Mouse (Mus musculus): Measurements from ENCODE around the gene Dnajc8. TPM values are rescaled to one million over a fixed set of nuclear protein-coding genes. Genes with fewer than 3 reads are reported as not detected.

Gene Dnajc8
- 213 and 229 TPM in 2 replicates for polyA plus RNA-seq (2016; fragmentation: Nextera tagmentation; extraction: Ambion mirVana)

DNA sequence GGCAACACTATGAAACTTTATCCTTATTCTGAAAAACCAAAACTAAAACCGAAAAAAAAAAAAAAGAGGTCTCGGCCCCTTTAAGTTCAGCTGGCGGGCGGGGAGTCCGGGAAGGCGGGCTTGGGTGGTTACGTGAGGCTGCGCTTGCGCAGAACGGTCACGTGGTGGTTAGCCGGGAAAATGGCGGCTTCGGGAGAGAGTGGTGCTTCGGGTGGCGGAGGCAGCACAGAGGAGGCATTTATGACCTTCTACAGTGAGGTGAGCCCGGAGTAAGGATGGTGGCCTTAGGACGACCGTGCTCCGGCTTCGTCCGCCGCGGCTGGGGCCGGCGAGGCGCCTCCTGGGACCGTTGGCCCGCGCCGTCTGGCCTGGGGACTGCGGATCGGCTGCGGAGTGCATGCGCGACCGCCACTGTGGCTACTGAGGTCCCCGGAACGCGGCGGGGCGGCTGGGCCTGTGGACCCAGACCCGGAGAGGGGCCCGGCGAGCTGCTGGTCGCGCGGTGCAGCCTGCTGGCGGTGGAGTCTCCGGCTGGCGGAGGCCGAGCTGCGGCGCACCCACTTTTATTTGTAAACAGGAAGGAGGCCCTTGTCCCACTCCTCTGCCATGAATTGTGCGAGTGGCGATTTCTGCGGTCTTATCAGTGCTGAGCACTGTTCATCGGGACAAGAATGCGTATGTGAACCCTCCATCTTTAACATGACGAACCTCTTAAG, at the start of gene Dnajc8:
TSS of gene Dnajc8 (plus strand) at position 145 of the 716 bp plus-strand sequence.
- H3K27me3 ChIP-seq (ENCODE audit: low read depth, poor library complexity, severe bottlenecking): no peaks in the 10 kb centered on the region
- WGBS: under 1% methylated on average over 60 of the region's 60 CpGs

DNA sequence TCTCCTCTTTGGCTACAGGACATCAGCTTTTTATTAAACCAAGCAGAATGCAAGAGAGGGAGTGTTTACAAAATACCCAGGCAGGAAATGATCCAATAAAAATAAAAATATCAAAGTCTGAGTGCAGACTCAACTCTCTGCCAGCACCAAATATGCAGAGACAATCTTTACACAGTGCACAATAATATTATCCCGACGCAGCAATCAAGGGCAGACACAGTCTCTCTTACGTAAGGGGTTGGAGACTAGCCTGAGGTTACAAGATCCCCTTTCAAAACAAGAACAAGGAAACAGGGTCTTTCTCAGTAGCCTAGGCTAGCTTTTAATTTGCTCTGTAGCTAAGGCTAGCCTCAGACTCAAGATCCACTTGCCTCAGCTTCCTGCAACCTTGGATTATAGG, 46.8 kb upstream of the Dnajc8 start:
- Histone ChIP-seq H3K27ac (no peak overlapping the region), H3K9me3 (replicated peaks) (no peaks in the 10 kb centered on the region), H3K4me3 (no peak overlapping the region), H3K27me3 (ENCODE audit: low read depth, poor library complexity, severe bottlenecking) (no peaks in the 10 kb centered on the region), H3K4me1 (peaks cover 5% of the 10 kb centered on the region; the same call in 1 of the 2 replicates), H3K36me3 (peaks cover 20% of the 10 kb centered on the region)
- no peak for DNase-seq (ENCODE audit: low spot score)
- WGBS: 91% methylated on average over 3 of the region's 3 CpGs

More for the DNA sequence above, at the start of gene Dnajc8:
- Histone ChIP-seq H3K9me3 (replicated peaks) (no peaks in the 10 kb centered on the region), H3K4me3 (peak within 1 kb of the TSS; percentile 99), H3K27ac (peak within 1 kb of the TSS; percentile 94), H3K36me3 (peaks cover 49% of the 10 kb centered on the region), H3K4me1 (peaks cover 33% of the 10 kb centered on the region)
- peak; percentile 97 for DNase-seq (ENCODE audit: low spot score)

DNA sequence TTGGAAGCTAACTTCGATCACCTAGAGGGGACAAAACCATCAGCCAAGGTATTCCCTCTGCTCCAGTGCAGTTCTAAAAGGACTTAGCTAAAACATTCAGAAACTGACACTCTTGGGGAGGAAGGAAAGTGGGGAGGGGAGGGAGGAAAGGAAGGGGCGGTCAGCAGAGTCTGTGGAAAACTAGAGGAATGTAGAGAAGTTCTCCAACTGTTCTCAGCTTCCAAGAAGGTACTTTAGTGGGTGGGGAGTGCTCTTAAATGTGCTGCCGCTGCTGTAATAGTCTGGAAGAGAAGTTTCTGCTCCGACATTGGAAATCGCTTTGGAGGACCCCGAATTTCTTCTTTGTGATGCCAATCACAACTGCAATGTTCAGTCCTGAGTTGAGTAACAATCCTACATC, 46.4 kb upstream of the Dnajc8 start:
- WGBS: 71% methylated on average over 6 of the region's 6 CpGs

DNA sequence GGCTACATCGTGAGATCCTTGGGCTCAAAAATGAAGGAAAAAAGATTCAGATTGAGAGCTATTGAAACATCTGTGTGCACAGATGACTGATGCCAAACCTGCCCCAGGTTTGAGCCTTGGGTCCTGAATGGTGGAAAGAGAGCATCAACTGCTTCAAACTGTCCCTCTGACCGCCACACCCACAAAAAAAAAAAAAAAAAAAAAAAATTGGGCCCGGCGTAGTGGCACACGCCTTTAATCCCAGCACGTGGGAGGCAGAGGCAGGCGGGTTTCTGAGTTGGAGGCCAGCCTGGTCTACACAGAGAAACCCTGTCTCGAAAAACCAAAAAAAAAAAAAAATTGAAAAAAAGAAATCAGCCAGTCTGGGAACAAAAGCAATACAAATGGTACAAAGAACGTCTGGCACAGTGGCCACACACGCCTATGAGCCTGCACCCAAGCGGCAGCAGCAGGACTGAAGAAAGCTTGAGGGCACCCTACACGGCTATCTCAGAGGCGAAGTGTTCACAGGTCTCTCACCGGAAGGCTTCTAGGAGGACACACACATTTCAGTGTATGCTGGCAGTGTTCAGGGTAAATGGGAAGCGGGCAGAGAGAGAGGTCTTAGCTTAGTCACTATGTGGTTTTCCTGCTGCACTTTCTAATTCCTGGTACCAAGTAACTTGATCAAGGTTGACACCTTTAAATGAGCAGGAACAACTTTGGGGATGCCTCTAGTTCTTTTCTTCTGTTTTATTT, 44.9 kb upstream of the Dnajc8 start:
- WGBS: 90% methylated on average over 15 of the region's 15 CpGs
- no peak for DNase-seq (ENCODE audit: low spot score)

More for the DNA sequence above, 46.4 kb upstream of the Dnajc8 start:
- Histone ChIP-seq H3K4me1 (0 out of 2 replicates have a peak, but pooled peaks cover 5% of the 10 kb centered on the region), H3K27me3 (ENCODE audit: low read depth, poor library complexity, severe bottlenecking) (no peaks in the 10 kb centered on the region), H3K27ac (no peak overlapping the region), H3K4me3 (no peak overlapping the region), H3K36me3 (peaks cover 24% of the 10 kb centered on the region), H3K9me3 (replicated peaks) (no peaks in the 10 kb centered on the region)
- DNase-seq (ENCODE audit: low spot score): no peak

DNA sequence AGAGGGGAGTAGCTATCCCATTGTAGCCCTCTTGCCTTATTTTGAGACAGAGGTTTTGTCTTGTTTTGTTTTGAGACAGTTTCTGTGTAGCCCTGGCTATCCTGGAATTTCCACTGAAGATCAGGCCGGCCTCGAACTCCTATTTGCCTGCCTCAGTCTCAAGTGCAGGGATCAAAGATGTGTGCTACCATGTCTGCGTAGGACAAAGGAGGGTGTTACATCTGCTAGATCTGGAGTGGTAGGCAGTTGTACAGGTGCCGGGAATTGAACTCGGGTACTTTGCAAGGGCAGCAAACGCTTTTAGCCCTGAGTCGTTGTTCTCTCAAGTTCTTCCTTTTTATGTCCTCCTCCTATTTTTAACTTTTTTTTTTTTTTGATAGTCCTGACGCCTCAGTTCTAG, 44.3 kb upstream of the Dnajc8 start:
- no peak overlapping the region for H3K27ac ChIP-seq
- no peaks in the 10 kb centered on the region for H3K27me3 ChIP-seq (ENCODE audit: low read depth, poor library complexity, severe bottlenecking)
- H3K4me3 ChIP-seq: no peak overlapping the region
- DNase-seq (ENCODE audit: low spot score): no peak
- peaks cover 5% of the 10 kb centered on the region; the same call in 1 of the 2 replicates for H3K4me1 ChIP-seq
- 91% methylated on average over 8 of the region's 8 CpGs for WGBS
- H3K9me3 ChIP-seq (replicated peaks): no peaks in the 10 kb centered on the region
- H3K36me3 ChIP-seq: peaks cover 28% of the 10 kb centered on the region

More for the DNA sequence above, 44.9 kb upstream of the Dnajc8 start:
- Histone ChIP-seq H3K27me3 (ENCODE audit: low read depth, poor library complexity, severe bottlenecking) (no peaks in the 10 kb centered on the region), H3K36me3 (peaks cover 25% of the 10 kb centered on the region), H3K4me1 (peaks cover 5% of the 10 kb centered on the region; the same call in 1 of the 2 replicates), H3K4me3 (no peak overlapping the region), H3K27ac (no peak overlapping the region), H3K9me3 (replicated peaks) (no peaks in the 10 kb centered on the region)

DNA sequence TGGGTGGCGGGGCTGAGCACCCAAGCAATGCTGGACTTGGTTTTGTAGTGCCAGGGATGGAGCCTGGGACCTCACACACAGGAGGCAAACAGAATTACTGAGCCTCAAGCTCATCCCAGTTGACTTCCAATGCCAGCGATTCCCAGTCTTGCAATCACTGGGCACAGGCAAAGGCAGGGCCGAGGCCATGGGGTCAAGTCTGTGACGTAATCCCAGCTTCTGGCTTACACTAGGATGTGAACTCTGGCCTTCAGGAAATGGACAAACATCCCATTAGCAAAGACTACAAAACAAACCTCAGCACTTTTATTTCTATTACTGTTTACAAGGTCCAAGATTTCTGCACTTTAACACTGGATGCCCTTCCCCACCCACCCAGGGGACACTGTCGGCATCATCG, 43.6 kb upstream of the Dnajc8 start:
- Histone ChIP-seq H3K9me3 (replicated peaks) (no peaks in the 10 kb centered on the region), H3K36me3 (peaks cover 35% of the 10 kb centered on the region), H3K27me3 (ENCODE audit: low read depth, poor library complexity, severe bottlenecking) (no peaks in the 10 kb centered on the region), H3K4me3 (no peak overlapping the region), H3K4me1 (peaks cover 5% of the 10 kb centered on the region; the same call in 1 of the 2 replicates), H3K27ac (no peak overlapping the region)
- WGBS: 84% methylated on average over 6 of the region's 6 CpGs
- DNase-seq (ENCODE audit: low spot score): no peak

DNA sequence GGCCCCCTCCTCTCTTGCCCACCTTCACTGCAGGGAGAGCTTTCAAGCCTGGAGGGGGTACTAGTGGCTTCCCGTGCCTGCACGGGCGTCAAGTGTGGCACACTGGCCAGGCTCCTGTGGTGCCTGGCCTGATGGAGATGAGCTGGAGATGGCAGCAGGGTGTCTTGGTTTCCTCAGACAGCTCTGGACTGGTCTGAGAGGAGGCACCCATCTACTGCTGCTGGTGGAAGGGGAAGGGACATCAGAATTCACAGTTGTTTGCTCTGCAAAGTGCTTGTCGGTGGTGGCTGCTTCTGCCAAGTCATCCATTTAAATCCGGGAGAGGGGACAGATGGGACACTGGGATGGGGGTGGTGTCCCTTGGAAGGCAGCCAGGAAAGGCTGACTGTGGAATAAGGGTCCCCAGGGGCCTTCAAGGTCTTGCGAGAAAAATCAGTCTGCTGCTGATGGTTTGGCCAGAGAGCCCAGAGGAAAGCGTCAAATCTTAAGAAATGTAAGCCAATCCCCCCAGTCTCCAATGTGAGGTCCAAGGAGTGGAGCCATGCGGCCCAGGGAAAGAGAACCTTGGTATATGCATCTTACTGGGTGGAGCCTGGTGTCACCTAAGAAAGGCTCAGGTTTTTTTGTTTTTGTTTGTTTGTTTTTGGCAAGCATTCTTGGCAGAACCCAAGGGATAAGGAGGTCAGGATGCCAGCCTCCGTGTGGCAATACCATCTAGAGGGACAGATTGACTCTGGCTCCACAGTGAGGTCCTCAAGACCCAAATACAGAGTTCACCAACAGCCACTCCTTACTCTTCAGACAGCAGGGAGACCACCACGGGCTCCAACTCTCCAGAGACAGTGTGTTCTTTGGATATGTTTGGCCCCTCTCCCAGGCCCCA, 42.9 kb upstream of the Dnajc8 start:
- no peak for DNase-seq (ENCODE audit: low spot score)
- Histone ChIP-seq H3K27me3 (ENCODE audit: low read depth, poor library complexity, severe bottlenecking) (no peaks in the 10 kb centered on the region), H3K9me3 (replicated peaks) (no peaks in the 10 kb centered on the region), H3K4me3 (no peak overlapping the region), H3K27ac (no peak overlapping the region), H3K36me3 (peaks cover 41% of the 10 kb centered on the region), H3K4me1 (peaks cover 5% of the 10 kb centered on the region; the same call in 1 of the 2 replicates)
- WGBS: 76% methylated on average over 10 of the region's 10 CpGs

DNA sequence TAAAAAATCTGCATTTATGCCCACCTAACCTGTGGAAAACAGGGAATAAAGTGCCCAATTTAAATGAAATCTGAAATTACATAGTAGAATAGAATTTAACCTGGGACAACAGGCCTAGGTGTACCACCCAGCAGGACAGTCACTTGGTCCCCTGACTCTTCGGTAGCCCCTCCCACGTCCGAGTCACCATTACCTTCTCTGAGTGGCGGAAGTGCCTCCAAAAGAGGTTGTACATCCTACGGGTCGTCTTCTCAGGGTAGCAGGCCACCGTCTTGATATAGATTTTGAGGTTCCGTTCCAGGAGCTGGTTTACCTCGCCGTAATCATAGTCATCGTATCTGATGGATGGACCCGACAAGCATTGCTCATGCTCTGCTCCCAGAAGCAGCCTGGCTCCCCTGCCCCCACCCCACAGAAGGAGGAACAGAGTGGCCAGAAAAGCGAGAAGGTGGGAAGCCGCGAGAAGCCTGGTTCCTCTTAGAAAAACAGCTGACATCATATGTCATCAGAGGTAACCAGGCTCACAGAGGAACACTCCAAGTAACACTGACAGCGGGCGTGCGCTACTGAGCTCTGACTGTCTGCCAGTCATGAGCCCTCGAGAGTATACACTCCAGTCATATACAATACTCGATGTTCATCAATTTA, 41.0 kb upstream of the Dnajc8 start:
- peaks cover 5% of the 10 kb centered on the region; the same call in 1 of the 2 replicates for H3K4me1 ChIP-seq
- H3K9me3 ChIP-seq (replicated peaks): no peaks in the 10 kb centered on the region
- peaks cover 61% of the 10 kb centered on the region for H3K36me3 ChIP-seq
- no peaks in the 10 kb centered on the region for H3K27me3 ChIP-seq (ENCODE audit: low read depth, poor library complexity, severe bottlenecking)
- H3K4me3 ChIP-seq: no peak overlapping the region
- no peak overlapping the region for H3K27ac ChIP-seq
- DNase-seq (ENCODE audit: low spot score): no peak
- 94% methylated on average over 20 of the region's 20 CpGs for WGBS

DNA sequence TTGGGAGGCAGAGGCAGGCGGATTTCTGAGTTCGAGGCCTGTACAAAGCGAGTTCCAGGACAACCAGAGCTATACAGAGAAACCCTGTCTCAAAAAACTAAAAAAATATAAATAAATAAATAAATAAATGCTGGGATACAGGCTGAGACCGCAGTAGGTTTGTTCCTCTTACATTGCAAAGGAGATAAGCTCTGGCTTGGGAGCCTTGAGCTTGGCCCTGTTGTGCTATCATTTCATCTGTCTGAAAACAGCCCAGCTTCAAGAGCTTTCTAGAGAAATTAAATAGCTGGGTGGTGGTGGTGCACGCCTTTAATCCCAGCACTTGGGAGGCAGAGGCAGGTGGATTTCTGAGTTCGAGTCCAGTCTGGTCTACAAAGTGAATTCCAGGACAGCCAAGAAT, 33.7 kb upstream of the Dnajc8 start:
- 93% methylated on average over 6 of the region's 6 CpGs for WGBS
- Histone ChIP-seq H3K9me3 (replicated peaks) (no peaks in the 10 kb centered on the region), H3K27ac (no peak overlapping the region), H3K4me3 (no peak overlapping the region), H3K4me1 (no peaks in the 10 kb centered on the region), H3K27me3 (ENCODE audit: low read depth, poor library complexity, severe bottlenecking) (no peaks in the 10 kb centered on the region), H3K36me3 (peaks cover 31% of the 10 kb centered on the region)
- DNase-seq (ENCODE audit: low spot score): no peak

DNA sequence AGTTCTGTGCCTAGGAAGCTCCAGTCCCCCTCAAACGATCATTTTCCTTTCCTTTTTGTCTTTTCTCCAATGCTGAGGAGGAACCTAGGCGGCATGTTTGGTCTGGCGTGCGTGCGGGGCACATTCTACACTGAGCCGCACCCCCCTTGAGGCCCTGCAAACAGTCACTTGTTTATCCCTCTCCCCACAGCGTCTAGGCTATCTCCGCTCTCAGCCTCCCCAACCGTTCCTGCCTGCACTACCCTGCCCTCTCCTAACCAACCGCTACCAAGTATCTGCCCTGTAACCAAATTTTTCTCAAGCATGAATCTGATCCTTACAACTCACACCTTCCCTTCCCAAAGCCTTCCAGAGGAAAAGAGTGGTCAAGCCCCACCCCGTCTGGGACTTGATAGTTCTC, 32.0 kb upstream of the Dnajc8 start:
- no peak for DNase-seq (ENCODE audit: low spot score)
- Histone ChIP-seq H3K36me3 (peaks cover 14% of the 10 kb centered on the region), H3K4me3 (no peak overlapping the region), H3K27me3 (ENCODE audit: low read depth, poor library complexity, severe bottlenecking) (no peaks in the 10 kb centered on the region), H3K9me3 (replicated peaks) (no peaks in the 10 kb centered on the region), H3K27ac (no peak overlapping the region), H3K4me1 (peaks cover 8% of the 10 kb centered on the region)
- WGBS: 86% methylated on average over 11 of the region's 11 CpGs

DNA sequence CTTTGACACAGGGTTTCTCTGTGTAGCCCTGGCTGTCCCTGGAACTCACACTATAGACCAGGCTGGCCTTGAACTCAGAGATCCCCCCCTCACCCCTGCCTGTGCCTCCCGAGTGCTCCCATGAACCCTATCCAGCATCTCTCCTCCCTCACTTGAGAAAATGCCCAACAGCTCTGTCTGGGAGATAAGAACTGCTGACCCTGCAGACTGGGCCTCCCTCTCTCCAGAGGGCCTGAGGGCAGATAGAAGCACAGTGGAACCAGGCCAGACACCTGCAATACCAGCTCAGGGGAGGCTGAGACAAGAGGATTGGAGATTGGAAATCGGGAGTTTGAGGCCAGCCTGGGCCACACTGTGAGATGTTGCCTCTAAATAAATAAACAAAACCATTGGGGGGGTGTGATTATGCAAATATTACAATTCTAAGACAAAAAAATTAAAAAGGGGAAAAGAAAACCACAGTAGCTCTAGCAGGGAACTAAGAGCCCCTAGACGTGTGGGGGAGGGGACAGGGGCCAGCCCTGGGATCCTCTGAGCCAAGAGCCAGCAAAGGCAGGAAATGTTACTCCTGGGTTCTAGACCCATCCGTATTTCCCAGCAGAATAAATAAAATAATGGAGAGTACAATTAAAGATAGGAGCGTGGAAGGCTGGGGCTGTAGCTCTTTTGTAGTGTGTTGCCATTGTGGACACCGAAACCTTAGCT, 30.2 kb upstream of the Dnajc8 start:
- no peaks in the 10 kb centered on the region for H3K27me3 ChIP-seq (ENCODE audit: low read depth, poor library complexity, severe bottlenecking)
- H3K4me1 ChIP-seq: peaks cover 21% of the 10 kb centered on the region
- H3K4me3 ChIP-seq: no peak overlapping the region
- H3K36me3 ChIP-seq: no peaks in the 10 kb centered on the region; the same call in 1 of the 2 replicates
- H3K9me3 ChIP-seq (replicated peaks): no peaks in the 10 kb centered on the region
- WGBS: 69% methylated on average over 6 of the region's 6 CpGs
- H3K27ac ChIP-seq: no peak overlapping the region
- DNase-seq (ENCODE audit: low spot score): no peak

DNA sequence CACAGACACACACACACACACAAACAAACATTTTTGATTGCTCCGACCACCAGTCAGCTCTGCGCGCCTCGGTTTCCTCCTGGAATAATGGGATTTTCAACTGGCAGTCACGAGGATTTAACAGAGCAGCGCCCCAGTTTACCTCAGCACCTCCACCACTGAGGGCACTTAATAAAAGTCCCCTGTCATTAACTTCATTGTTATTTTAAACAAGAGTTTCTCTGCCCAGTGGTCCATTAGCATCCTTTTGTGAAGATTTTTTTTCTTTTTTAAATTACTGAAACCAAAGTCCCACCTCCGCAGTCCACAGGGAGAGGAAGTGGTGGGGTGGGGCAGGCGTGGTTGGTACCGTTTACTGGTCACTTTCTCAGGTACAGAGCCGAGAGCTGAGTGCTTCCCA, 29.6 kb upstream of the Dnajc8 start:
- Histone ChIP-seq H3K9me3 (replicated peaks) (no peaks in the 10 kb centered on the region), H3K27ac (no peak overlapping the region), H3K4me1 (peaks cover 26% of the 10 kb centered on the region), H3K36me3 (no peaks in the 10 kb centered on the region; the same call in 1 of the 2 replicates), H3K4me3 (no peak overlapping the region), H3K27me3 (ENCODE audit: low read depth, poor library complexity, severe bottlenecking) (no peaks in the 10 kb centered on the region)
- WGBS: 46% methylated on average over 10 of the region's 10 CpGs
- DNase-seq (ENCODE audit: low spot score): no peak
